Mouse (Mus musculus) CH12F3 (cell line): ENCODE measurements around the gene Drd3.

Experiments
- in situ Hi-C: fragments of 300-500 bp; cut with MboI; formaldehyde crosslinking; loops from 2 replicates; pipeline ENCODE4 v1.14.3; 2020; ENCODE audit warnings: low sequenced_read_pairs

Drd3 gene

GRCm38 (mm10) chr16:43801137-43801536, 47.3 kb downstream of the Drd3 start:
- in situ Hi-C loops = no loop called here

- in situ Hi-C loops = no loop called here
Measured at GRCm38 (mm10) chr16:43801791-43802307, 48.0 kb downstream of the Drd3 start.

- in situ Hi-C loops = no loop called here
Measured at GRCm38 (mm10) chr16:43802466-43802865, 48.6 kb downstream of the Drd3 start.

GRCm38 (mm10) chr16:43804364-43804763, 50.5 kb downstream of the Drd3 start:
- in situ Hi-C loops = no loop called here

- in situ Hi-C loops = no loop called here
Measured at GRCm38 (mm10) chr16:43807048-43807447, 53.2 kb downstream of the Drd3 start.

GRCm38 (mm10) chr16:43809429-43809828, 55.6 kb downstream of the Drd3 start:
- in situ Hi-C loops = no loop called here

- in situ Hi-C loops = no loop called here
Measured at GRCm38 (mm10) chr16:43811402-43811801, 57.6 kb downstream of the Drd3 start.

GRCm38 (mm10) chr16:43814644-43815043, 60.8 kb downstream of the Drd3 start:
- in situ Hi-C loops = no loop called here

GRCm38 (mm10) chr16:43816321-43816720, 62.5 kb downstream of the Drd3 start:
- in situ Hi-C loops = no loop called here

GRCm38 (mm10) chr16:43818404-43818803, 64.6 kb downstream of the Drd3 start:
- in situ Hi-C loops = no loop called here

GRCm38 (mm10) chr16:43827492-43827891, 73.7 kb downstream of the Drd3 start:
- in situ Hi-C loops = no loop called here

- in situ Hi-C loops = no loop called here
Measured at GRCm38 (mm10) chr16:43831957-43832356, 78.1 kb downstream of the Drd3 start.

GRCm38 (mm10) chr16:43841236-43841635, 87.4 kb downstream of the Drd3 start:
- in situ Hi-C loops = no loop called here

- in situ Hi-C loops = no loop called here
Measured at GRCm38 (mm10) chr16:43849839-43850238, 96.0 kb downstream of the Drd3 start.

GRCm38 (mm10) chr16:43858941-43859476, 105.2 kb downstream of the Drd3 start:
- in situ Hi-C loops = no loop called here

GRCm38 (mm10) chr16:43860624-43861023, 106.8 kb downstream of the Drd3 start:
- in situ Hi-C loops = no loop called here

- in situ Hi-C loops = no loop called here
Measured at GRCm38 (mm10) chr16:43869805-43870204, 116.0 kb downstream of the Drd3 start.

GRCm38 (mm10) chr16:43871419-43871818, 117.6 kb downstream of the Drd3 start:
- in situ Hi-C loops = no loop called here
